Mouse (Mus musculus) stomach, embryonic 16.5 days (tissue): ENCODE measurements around the gene Rsrp1. TPM values are rescaled to one million over a fixed set of nuclear protein-coding genes. Genes with fewer than 3 reads are reported as not detected.
A peak's percentile ranks its signal among the peaks of the same experiment; 100 is the strongest.
"Not testable (repeated sequence)": the region's sequence is repeated elsewhere in the genome, so short reads cannot be mapped to it uniquely, and the experiment has no call there.

ENCODE experiments used
- ATAC-seq: fragments of 200-750 bp; cut with Nextera tagmentation; 2 replicates; pipeline ENCODE4 v1.8.0; 2017; ENCODE audit warnings: moderate number of reproducible peaks, moderate TSS enrichment; ENCODE audit not compliant: insufficient read depth, low FRiP score
- H3K27ac ChIP-seq: fragments of 300-500 bp; sonication (generic); 2 replicates; pipeline ENCODE4 v1.5.1; 2014; ENCODE audit warnings: low read length
- H3K27me3 ChIP-seq: fragments of 300-500 bp; sonication (generic); 2 replicates; pipeline ENCODE4 v1.6.1; 2014; ENCODE audit warnings: low read length, control low read depth, mixed read lengths; ENCODE audit not compliant: control insufficient read depth, insufficient read depth
- H3K36me3 ChIP-seq: fragments of 300-500 bp; sonication (generic); 2 replicates; pipeline ENCODE4 v1.6.1; 2014; ENCODE audit warnings: low read length; ENCODE audit not compliant: control insufficient read depth, insufficient read depth
- H3K4me1 ChIP-seq: fragments of 300-500 bp; sonication (generic); 2 replicates; pipeline ENCODE4 v1.6.1; 2014; ENCODE audit warnings: low read length, control low read depth, mixed read lengths; ENCODE audit not compliant: control insufficient read depth, insufficient read depth
- H3K4me2 ChIP-seq: fragments of 300-500 bp; sonication (generic); 2 replicates; pipeline ENCODE4 v1.6.1; 2014; ENCODE audit warnings: low read depth, low read length, mixed read lengths
- H3K4me3 ChIP-seq: fragments of 300-500 bp; sonication (generic); replicated peaks from 2 replicates; pipeline ENCODE4 v1.5.1; 2014; ENCODE audit warnings: mild to moderate bottlenecking, low read length
- H3K9ac ChIP-seq: fragments of 300-500 bp; sonication (generic); 2 replicates; pipeline ENCODE4 v1.6.1; 2014; ENCODE audit warnings: low read length
- H3K9me3 ChIP-seq: fragments of 300-500 bp; sonication (generic); replicated peaks from 2 replicates; pipeline ENCODE4 v1.6.1; 2016; ENCODE audit warnings: low read length, control low read depth; ENCODE audit not compliant: control insufficient read depth
- WGBS: fragments of 180-500 bp; shearing (Covaris S2); extraction: QIAGEN DNeasy Blood & Tissue Kit; methylation state at CpG from one replicate; pipeline ENCODE4 v1.1.7; 2014; 5-methylcytosine and 5-hydroxymethylcytosine counted together
- polyA plus RNA-seq: library from polyadenylated mRNA; unstranded; fragments of >200 nt; fragmentation: Nextera tagmentation; extraction: Ambion mirVana; gene quantifications from 2 replicates; pipeline ENCODE4 v1.2.1, GENCODE M21; 2015

The Rsrp1 gene
- polyA plus RNA-seq, 1 experiment from 2014 or later = 511 TPM

GRCm38 (mm10) chr4:134901126-134901525 lies 22.3 kb upstream of the Rsrp1 start:
- Histone ChIP-seq H3K9ac (no peak overlapping the region), H3K9me3 (no peaks in the 10 kb centered on the region), H3K27ac (no peak overlapping the region), H3K36me3 (peaks cover 17% of the 10 kb centered on the region; the same call in 1 of the 2 replicates), H3K4me1 (no peaks in the 10 kb centered on the region), H3K27me3 (no peaks in the 10 kb centered on the region), H3K4me3 (no peak overlapping the region), H3K4me2 (no peak overlapping the region)
- no peak for ATAC-seq
- 90% methylated on average over 8 of the region's 8 CpGs for WGBS

- H3K4me2 ChIP-seq = no peak overlapping the region
- no peak overlapping the region for H3K27ac ChIP-seq
- no peak for ATAC-seq
- peaks cover 16% of the 10 kb centered on the region; the same call in 1 of the 2 replicates for H3K36me3 ChIP-seq
- no peaks in the 10 kb centered on the region for H3K9me3 ChIP-seq
- no peak overlapping the region for H3K9ac ChIP-seq
- H3K27me3 ChIP-seq = no peaks in the 10 kb centered on the region
- no peaks in the 10 kb centered on the region for H3K4me1 ChIP-seq
- no peak overlapping the region for H3K4me3 ChIP-seq
- 66% methylated on average over 7 of the region's 7 CpGs for WGBS
Measured at GRCm38 (mm10) chr4:134903046-134903445, 20.3 kb upstream of the Rsrp1 start.

GRCm38 (mm10) chr4:134911406-134911805 lies 12.0 kb upstream of the Rsrp1 start:
- H3K27me3 ChIP-seq, H3K4me1 ChIP-seq, H3K9me3 ChIP-seq, H3K27ac ChIP-seq, ATAC-seq, H3K4me2 ChIP-seq, H3K9ac ChIP-seq, H3K4me3 ChIP-seq: not testable (repeated sequence)
- WGBS = 95% methylated on average over 7 of the region's 8 CpGs
- H3K36me3 ChIP-seq = peaks cover 13% of the 10 kb centered on the region; the same call in 1 of the 2 replicates

- Histone ChIP-seq H3K9ac (no peak overlapping the region), H3K4me1 (peaks cover 7% of the 10 kb centered on the region), H3K4me3 (peak overlapping the region; percentile 71; the same call in 1 of the 2 replicates), H3K27ac (no peak overlapping the region), H3K9me3 (no peaks in the 10 kb centered on the region), H3K4me2 (peak overlapping the region; percentile 90; the same call in 1 of the 2 replicates), H3K27me3 (no peaks in the 10 kb centered on the region), H3K36me3 (peaks cover 8% of the 10 kb centered on the region; the same call in 1 of the 2 replicates)
- ATAC-seq = no peak
- WGBS = 32% methylated on average over 3 of the region's 3 CpGs
Measured at GRCm38 (mm10) chr4:134913413-134913812, 10.0 kb upstream of the Rsrp1 start.

- H3K36me3 ChIP-seq = peaks cover 7% of the 10 kb centered on the region; the same call in 1 of the 2 replicates
- ATAC-seq = peak; percentile 62; the same call in 1 of the 2 replicates
- H3K9me3 ChIP-seq = no peaks in the 10 kb centered on the region
- peak overlapping the region; percentile 71 for H3K4me3 ChIP-seq
- H3K4me1 ChIP-seq = peaks cover 7% of the 10 kb centered on the region
- WGBS = 1% methylated on average over 43 of the region's 43 CpGs
- H3K27me3 ChIP-seq = no peaks in the 10 kb centered on the region
- H3K4me2 ChIP-seq = peak overlapping the region; percentile 90
- peak overlapping the region; percentile 90 for H3K9ac ChIP-seq
- H3K27ac ChIP-seq = peak overlapping the region; percentile 94
Measured at GRCm38 (mm10) chr4:134914122-134914863, 9.1 kb upstream of the Rsrp1 start.

GRCm38 (mm10) chr4:134914864-134915209 lies 8.6 kb upstream of the Rsrp1 start, which contains the start of gene Tmem50a:
Gene Tmem50a, minus strand, starts transcription at chr4:134915024.
- H3K4me2 ChIP-seq = peak within 1 kb of the TSS; percentile 90
- peak within 1 kb of the TSS; percentile 94 for H3K27ac ChIP-seq
- peaks cover 5% of the 10 kb centered on the region; the same call in 1 of the 2 replicates for H3K36me3 ChIP-seq
- WGBS = 0% methylated on average over 25 of the region's 25 CpGs
- H3K4me3 ChIP-seq = peak within 1 kb of the TSS; percentile 71
- peaks cover 7% of the 10 kb centered on the region for H3K4me1 ChIP-seq
- peak; percentile 93 for ATAC-seq
- no peaks in the 10 kb centered on the region for H3K27me3 ChIP-seq
- H3K9me3 ChIP-seq = no peaks in the 10 kb centered on the region
- H3K9ac ChIP-seq = peak within 1 kb of the TSS; percentile 90

GRCm38 (mm10) chr4:134915223-134916050 lies 8.0 kb upstream of the Rsrp1 start:
- H3K27ac ChIP-seq = peak overlapping the region; percentile 49; the same call in 1 of the 2 replicates
- H3K9ac ChIP-seq = peak overlapping the region; percentile 90
- ATAC-seq = peak; percentile 27; the same call in 1 of the 2 replicates
- peaks cover 7% of the 10 kb centered on the region for H3K4me1 ChIP-seq
- peaks cover 5% of the 10 kb centered on the region; the same call in 1 of the 2 replicates for H3K36me3 ChIP-seq
- peak overlapping the region; percentile 71 for H3K4me3 ChIP-seq
- 58% methylated on average over 14 of the region's 14 CpGs for WGBS
- H3K4me2 ChIP-seq = peak overlapping the region; percentile 90
- no peaks in the 10 kb centered on the region for H3K27me3 ChIP-seq
- no peaks in the 10 kb centered on the region for H3K9me3 ChIP-seq

GRCm38 (mm10) chr4:134917194-134917593 lies 6.2 kb upstream of the Rsrp1 start:
- H3K9me3 ChIP-seq = no peaks in the 10 kb centered on the region
- no peak overlapping the region for H3K9ac ChIP-seq
- no peak for ATAC-seq
- H3K27ac ChIP-seq = no peak overlapping the region
- H3K27me3 ChIP-seq = no peaks in the 10 kb centered on the region
- peaks cover 8% of the 10 kb centered on the region for H3K4me1 ChIP-seq
- no peak overlapping the region for H3K4me3 ChIP-seq
- H3K4me2 ChIP-seq = no peak overlapping the region
- H3K36me3 ChIP-seq = no peaks in the 10 kb centered on the region
- 70% methylated on average over 3 of the region's 3 CpGs for WGBS

GRCm38 (mm10) chr4:134918381-134918780 lies 5.0 kb upstream of the Rsrp1 start:
- H3K4me2 ChIP-seq = no peak overlapping the region
- peak overlapping the region; percentile 19; the same call in 1 of the 2 replicates for H3K27ac ChIP-seq
- H3K27me3 ChIP-seq = no peaks in the 10 kb centered on the region
- 36% methylated on average over 7 of the region's 7 CpGs for WGBS
- peaks cover 12% of the 10 kb centered on the region for H3K4me1 ChIP-seq
- no peak for ATAC-seq
- H3K4me3 ChIP-seq = no peak overlapping the region
- H3K9me3 ChIP-seq = no peaks in the 10 kb centered on the region
- H3K9ac ChIP-seq = no peak overlapping the region
- H3K36me3 ChIP-seq = no peaks in the 10 kb centered on the region
